Mouse (Mus musculus): ENCODE data around the gene Aldh2. TPM values are rescaled to one million over a fixed set of nuclear protein-coding genes. Genes with fewer than 3 reads are reported as not detected.

The Aldh2 gene
- total and polyA plus RNA-seq, 2 experiments from 2014 or later: 101 to 126 TPM

- no peaks in the 10 kb centered on the region for H3K4me1 ChIP-seq (ENCODE audit: control insufficient read depth, insufficient read depth)
- H3K27me3 ChIP-seq (ENCODE audit: control insufficient read depth, insufficient read depth, low read length): no peaks in the 10 kb centered on the region
- H3K36me3 ChIP-seq (replicated peaks; ENCODE audit: control insufficient read depth, insufficient read depth, low read length): peaks cover 24% of the 10 kb centered on the region
- no peak for TF ChIP-seq CTCF (IDR thresholded peaks at IDR 0.05; ENCODE audit: low read depth)
- TF ChIP-seq EP300 (IDR thresholded peaks at IDR 0.05; ENCODE audit: low read depth): no peak
- H3K27ac ChIP-seq (ENCODE audit: low read depth): peak overlapping the region; percentile 18; the same call in 1 of the 2 replicates
- DNase-seq (ENCODE audit: low spot score): no peak
- no peak overlapping the region for H3K4me2 ChIP-seq (ENCODE audit: low read depth, low read length)
- H3K4me3 ChIP-seq (ENCODE audit: low read depth, low read length): no peak overlapping the region
- 67% methylated on average over 11 of the region's 11 CpGs for WGBS
- no peak overlapping the region for H3K9ac ChIP-seq (replicated peaks; ENCODE audit: low read depth, low read length)
- ATAC-seq (ENCODE audit: insufficient read depth, low read depth): no peak
- H3K9me3 ChIP-seq (replicated peaks; ENCODE audit: control insufficient read depth, low read length): no peaks in the 10 kb centered on the region
Measured at GRCm38 (mm10) chr5:121576927-121577488, 16.6 kb downstream of the Aldh2 start.

GRCm38 (mm10) chr5:121575867-121576266 is 17.8 kb downstream of the Aldh2 start:
- DNase-seq (ENCODE audit: low spot score) (no peak), ATAC-seq (ENCODE audit: insufficient read depth, low read depth) (no peak)
- H3K9ac ChIP-seq (replicated peaks; ENCODE audit: low read depth, low read length): no peak overlapping the region
- H3K4me3 ChIP-seq (ENCODE audit: low read depth, low read length): no peak overlapping the region
- no peak overlapping the region for H3K27ac ChIP-seq (ENCODE audit: low read depth)
- H3K4me2 ChIP-seq (ENCODE audit: low read depth, low read length): no peak overlapping the region
- no peaks in the 10 kb centered on the region for H3K4me1 ChIP-seq (ENCODE audit: control insufficient read depth, insufficient read depth)
- TF ChIP-seq CTCF (IDR thresholded peaks at IDR 0.05; ENCODE audit: low read depth) (no peak), EP300 (IDR thresholded peaks at IDR 0.05; ENCODE audit: low read depth) (no peak)
- 87% methylated on average over 11 of the region's 11 CpGs for WGBS
- no peaks in the 10 kb centered on the region for H3K27me3 ChIP-seq (ENCODE audit: control insufficient read depth, insufficient read depth, low read length)
- H3K9me3 ChIP-seq (replicated peaks; ENCODE audit: control insufficient read depth, low read length): no peaks in the 10 kb centered on the region
- H3K36me3 ChIP-seq (replicated peaks; ENCODE audit: control insufficient read depth, insufficient read depth, low read length): peaks cover 27% of the 10 kb centered on the region

- peaks cover 16% of the 10 kb centered on the region for H3K36me3 ChIP-seq (replicated peaks; ENCODE audit: control insufficient read depth, insufficient read depth, low read length)
- TF ChIP-seq CTCF (IDR thresholded peaks at IDR 0.05; ENCODE audit: low read depth) (no peak), EP300 (IDR thresholded peaks at IDR 0.05; ENCODE audit: low read depth) (no peak)
- H3K27ac ChIP-seq (ENCODE audit: low read depth): no peak overlapping the region
- WGBS: 79% methylated on average over 13 of the region's 13 CpGs
- no peak for ATAC-seq (ENCODE audit: insufficient read depth, low read depth)
- DNase-seq (ENCODE audit: low spot score): no peak
- H3K27me3 ChIP-seq (ENCODE audit: control insufficient read depth, insufficient read depth, low read length): no peaks in the 10 kb centered on the region
- no peaks in the 10 kb centered on the region for H3K4me1 ChIP-seq (ENCODE audit: control insufficient read depth, insufficient read depth)
- H3K4me2 ChIP-seq (ENCODE audit: low read depth, low read length): no peak overlapping the region
- no peak overlapping the region for H3K4me3 ChIP-seq (ENCODE audit: low read depth, low read length)
- no peaks in the 10 kb centered on the region for H3K9me3 ChIP-seq (replicated peaks; ENCODE audit: control insufficient read depth, low read length)
- H3K9ac ChIP-seq (replicated peaks; ENCODE audit: low read depth, low read length): no peak overlapping the region
Measured at GRCm38 (mm10) chr5:121574145-121574544, 19.5 kb downstream of the Aldh2 start.

- no peak overlapping the region for H3K27ac ChIP-seq (ENCODE audit: low read depth)
Measured at GRCm38 (mm10) chr5:121570787-121571186, 22.8 kb downstream of the Aldh2 start.

GRCm38 (mm10) chr5:121569881-121570420 is 23.7 kb downstream of the Aldh2 start:
- H3K27me3 ChIP-seq (ENCODE audit: control insufficient read depth, insufficient read depth, low read length): no peaks in the 10 kb centered on the region
- DNase-seq (ENCODE audit: low spot score) (no peak), ATAC-seq (ENCODE audit: insufficient read depth, low read depth) (no peak)
- H3K4me2 ChIP-seq (ENCODE audit: low read depth, low read length): no peak overlapping the region
- WGBS: 81% methylated on average over 9 of the region's 9 CpGs
- no peak overlapping the region for H3K27ac ChIP-seq (ENCODE audit: low read depth)
- no peaks in the 10 kb centered on the region for H3K9me3 ChIP-seq (replicated peaks; ENCODE audit: control insufficient read depth, low read length)
- no peak overlapping the region for H3K4me3 ChIP-seq (ENCODE audit: low read depth, low read length)
- H3K4me1 ChIP-seq (ENCODE audit: control insufficient read depth, insufficient read depth): no peaks in the 10 kb centered on the region
- no peak for TF ChIP-seq EP300 (IDR thresholded peaks at IDR 0.05; ENCODE audit: low read depth)
- no peak for TF ChIP-seq CTCF (IDR thresholded peaks at IDR 0.05; ENCODE audit: low read depth)
- H3K9ac ChIP-seq (replicated peaks; ENCODE audit: low read depth, low read length): no peak overlapping the region
- H3K36me3 ChIP-seq (replicated peaks; ENCODE audit: control insufficient read depth, insufficient read depth, low read length): peaks cover 15% of the 10 kb centered on the region

More at GRCm38 (mm10) chr5:121570787-121571186, 22.8 kb downstream of the Aldh2 start:
- H3K36me3 ChIP-seq (replicated peaks; ENCODE audit: control insufficient read depth, insufficient read depth, low read length): peaks cover 15% of the 10 kb centered on the region
- no peaks in the 10 kb centered on the region for H3K9me3 ChIP-seq (replicated peaks; ENCODE audit: control insufficient read depth, low read length)
- no peak overlapping the region for H3K4me3 ChIP-seq (ENCODE audit: low read depth, low read length)
- WGBS: 57% methylated on average over 1 of the region's 1 CpGs
- H3K4me2 ChIP-seq (ENCODE audit: low read depth, low read length): no peak overlapping the region
- ATAC-seq (ENCODE audit: insufficient read depth, low read depth): peak; percentile 28; the same call in 1 of the 2 replicates
- no peaks in the 10 kb centered on the region for H3K4me1 ChIP-seq (ENCODE audit: control insufficient read depth, insufficient read depth)
- H3K27me3 ChIP-seq (ENCODE audit: control insufficient read depth, insufficient read depth, low read length): no peaks in the 10 kb centered on the region
- DNase-seq (ENCODE audit: low spot score): no peak
- TF ChIP-seq EP300 (IDR thresholded peaks at IDR 0.05; ENCODE audit: low read depth) (no peak), CTCF (IDR thresholded peaks at IDR 0.05; ENCODE audit: low read depth) (no peak)
- H3K9ac ChIP-seq (replicated peaks; ENCODE audit: low read depth, low read length): no peak overlapping the region

All from heart, postnatal 0 days (tissue).